Mouse (Mus musculus) lung, adult 2 months (tissue): ENCODE data around the gene Gm39653.

ENCODE experiments used
- CTCF ChIP-seq: fragments of 200-500 bp; IDR thresholded peaks from 2 replicates; pipeline ENCODE4 v1.5.1; 2011; ENCODE audit warnings: mild to moderate bottlenecking, low read length, control low read depth; ENCODE audit not compliant: insufficient read depth
- POLR2A ChIP-seq: fragments of 200-500 bp; IDR thresholded peaks from 2 replicates; pipeline ENCODE4 v1.6.1; 2011; ENCODE audit warnings: low read depth, mild to moderate bottlenecking, control low read depth, low read length, borderline replicate concordance; ENCODE audit errors: extremely low read depth

GRCm38 (mm10) chr1:63566501-63566900 lies 49.3 kb upstream of the Gm39653 start:
- no peak for TF ChIP-seq POLR2A
- no peak for TF ChIP-seq CTCF
